Mouse (Mus musculus) CD4-positive, CD25-positive, alpha-beta regulatory T cell, adult 4 months (primary cell): ENCODE data around the gene Cyp2j8. TPM values are rescaled to one million over a fixed set of nuclear protein-coding genes. Genes with fewer than 3 reads are reported as not detected.
"Not testable (repeated sequence)": the region's sequence is repeated elsewhere in the genome, so short reads cannot be mapped to it uniquely, and the experiment has no call there.

Source experiments
- ATAC-seq: one replicate; pipeline ENCODE4 v1.8.0; 2017
- polyA plus RNA-seq, 2 experiments: library from polyadenylated mRNA; unstranded; fragments of 100-300 nt; shearing (Covaris generic); gene quantifications; one replicate each; pipeline ENCODE4 v1.2.1; 2017

Cyp2j8 gene
- polyA plus RNA-seq, result not detected

- no peak for ATAC-seq
These were observed at the start of gene Cyp2j8 for GRCm38 (mm10) chr4:96507286-96507685. Cyp2j8 (minus strand) TSS chr4:96507386.

- ATAC-seq, result no peak
These were observed 46.1 kb upstream of the Cyp2j8 start, which contains the start of gene Cyp2j6 for GRCm38 (mm10) chr4:96553133-96553819. Cyp2j6 (minus strand) TSS chr4:96553661.

- no peak for ATAC-seq
These were observed 44.4 kb upstream of the Cyp2j8 start for GRCm38 (mm10) chr4:96551619-96552018.

GRCm38 (mm10) chr4:96545976-96546375 is 38.8 kb upstream of the Cyp2j8 start:
- no peak for ATAC-seq

- ATAC-seq, result no peak
These were observed 18.6 kb upstream of the Cyp2j8 start for GRCm38 (mm10) chr4:96525772-96526171.

GRCm38 (mm10) chr4:96522256-96522655 is 15.1 kb upstream of the Cyp2j8 start:
- ATAC-seq, result no peak

- ATAC-seq, result no peak
These were observed 2.9 kb upstream of the Cyp2j8 start for GRCm38 (mm10) chr4:96510083-96510482.

- not testable (repeated sequence) for ATAC-seq
These were observed 43.7 kb downstream of the Cyp2j8 start for GRCm38 (mm10) chr4:96463311-96464060.

Other genes with a start within 250 kb of the Cyp2j8 start
- not detected for gene Cyp2j11, start 158.7 kb downstream of the Cyp2j8 start, polyA plus RNA-seq
- gene Cyp2j6, start 46.3 kb upstream of the Cyp2j8 start, polyA plus RNA-seq, result not detected
- not detected for gene Cyp2j9, start 84.2 kb upstream of the Cyp2j8 start, polyA plus RNA-seq
- not detected for gene Cyp2j5, start 156.8 kb upstream of the Cyp2j8 start, polyA plus RNA-seq